Mouse (Mus musculus) lung, adult 10 weeks (tissue): ENCODE results near the gene Vbp1. TPM values are rescaled to one million over a fixed set of nuclear protein-coding genes. Genes with fewer than 3 reads are reported as not detected.

Experiments used
- polyA plus RNA-seq: library from polyadenylated mRNA; stranded (reverse); fragments of 350-450 nt; fragmentation: Illumina TruSeq; extraction: RNeasy Lipid Tissue Mini Kit (QIAGEN cat#74804); gene quantifications from one replicate; pipeline ENCODE4 v1.2.3, GENCODE M21; 2014; ENCODE audit warnings: low read depth, low replicate concordance; ENCODE audit not compliant: insufficient read depth

Gene Vbp1
- 48.6 TPM for polyA plus RNA-seq

GRCm38 (mm10) chrX:75514179-75514972, at the start of gene Vbp1:
Vbp1 (plus strand) TSS chrX:75514299.

DNA sequence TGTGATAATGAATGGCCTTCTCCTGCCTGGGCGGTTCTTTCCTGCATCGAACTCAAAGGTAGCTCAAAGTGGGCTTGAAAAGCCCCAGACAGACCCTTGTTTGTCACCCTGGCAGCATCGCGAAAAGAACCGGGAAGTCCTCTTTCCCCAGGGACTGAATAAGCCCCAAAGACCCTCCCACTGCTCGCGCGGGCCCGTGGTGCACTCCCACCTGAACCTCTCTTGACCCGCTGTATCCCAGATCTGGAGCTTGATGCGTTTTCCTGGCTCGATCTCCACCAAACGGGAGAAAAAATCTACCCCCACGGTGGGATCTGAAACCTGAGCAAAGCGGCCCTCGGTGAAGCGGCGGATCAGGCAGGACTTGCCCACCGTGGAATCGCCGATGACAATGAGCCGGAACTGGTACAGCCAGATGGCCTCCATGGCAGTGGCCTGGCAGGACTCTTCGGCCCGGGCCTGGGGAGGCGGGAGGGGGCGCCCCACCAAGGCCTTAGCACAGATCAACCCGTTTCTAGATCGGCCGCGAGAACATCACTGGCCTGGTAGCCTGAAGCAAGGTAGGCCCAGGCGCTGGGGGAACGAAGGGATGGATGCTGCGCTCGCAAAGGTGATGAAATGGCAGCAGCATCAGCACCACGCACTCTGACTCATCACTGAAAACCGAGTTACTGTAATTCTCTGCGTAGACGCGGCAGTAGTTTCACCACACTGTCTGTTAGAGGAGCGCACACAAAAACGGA, 63.7 kb downstream of the Vbp1 start, which contains the start of gene Rab39b:
Gene Rab39b (minus strand): TSS at position 650 of the 743 bp plus-strand sequence.

Other genes starting within 250 kb of the Vbp1 start
- 29.9 TPM for gene Fundc2, start 131.9 kb upstream of the Vbp1 start, polyA plus RNA-seq
- gene F8, start 131.7 kb upstream of the Vbp1 start, polyA plus RNA-seq: 0.14 TPM
- 13.0 TPM for gene Cmc4, start 97.7 kb upstream of the Vbp1 start, polyA plus RNA-seq
- gene Mtcp1, start 97.7 kb upstream of the Vbp1 start, polyA plus RNA-seq: 3.2 TPM
- gene Brcc3, start 97.7 kb upstream of the Vbp1 start, polyA plus RNA-seq: 20.4 TPM
- gene Rab39b, start 63.9 kb downstream of the Vbp1 start, polyA plus RNA-seq: 0.38 TPM